Mouse (Mus musculus) spleen, adult 2 months (tissue): ENCODE results near the gene Kmt2e.

Experiments
- CTCF ChIP-seq: fragments of 200-500 bp; IDR thresholded peaks from 2 replicates; pipeline ENCODE4 v1.5.1; 2011; ENCODE audit warnings: mild to moderate bottlenecking, inconsistent platforms; ENCODE audit not compliant: insufficient read depth, insufficient read length, insufficient replicate concordance; ENCODE audit errors: extremely low read depth
- POLR2A ChIP-seq: fragments of 200-500 bp; IDR thresholded peaks from 2 replicates; pipeline ENCODE4 v1.6.1; 2011; ENCODE audit warnings: low read depth, low read length, inconsistent platforms

- TF ChIP-seq POLR2A (no peak), CTCF (no peak)
These were observed 84.4 kb downstream of the Kmt2e start for GRCm38 (mm10) chr5:23518673-23519072.
